Mouse (Mus musculus): ENCODE measurements at regions not wholly inside any gene's neighbourhood (a gene's known extent, or its start where the extent isn't known, plus 50 kb on each side); places are given as distances from the start of the nearest gene placed in this dataset.

GRCm38 (mm10) chr2:124718985-124719384 lies 348.9 kb upstream of the Slc24a5 start:
- no peak for DNase-seq (ENCODE audit: low read depth, low spot score)

- no peak for DNase-seq (ENCODE audit: low read depth, low spot score)
Measured at GRCm38 (mm10) chr2:124719820-124720478, 348.0 kb upstream of the Slc24a5 start.

- peak; percentile 42 for DNase-seq (ENCODE audit: low read depth, low spot score)
Measured at GRCm38 (mm10) chr2:124720593-124721445, 347.1 kb upstream of the Slc24a5 start.

GRCm38 (mm10) chr2:124724171-124724570 lies 343.8 kb upstream of the Slc24a5 start:
- no peak for DNase-seq (ENCODE audit: low read depth, low spot score)

GRCm38 (mm10) chr2:124724827-124725480 lies 343.0 kb upstream of the Slc24a5 start:
- no peak for DNase-seq (ENCODE audit: low read depth, low spot score)

- DNase-seq (ENCODE audit: low read depth, low spot score): no peak
Measured at GRCm38 (mm10) chr2:124727979-124728378, 339.9 kb upstream of the Slc24a5 start.

- DNase-seq (ENCODE audit: low read depth, low spot score): no peak
Measured at GRCm38 (mm10) chr2:124732593-124732992, 335.3 kb upstream of the Slc24a5 start.

- no peak for DNase-seq (ENCODE audit: low read depth, low spot score)
Measured at GRCm38 (mm10) chr2:124740848-124741247, 327.1 kb upstream of the Slc24a5 start.

GRCm38 (mm10) chr2:124742964-124743363 lies 325.0 kb upstream of the Slc24a5 start:
- no peak for DNase-seq (ENCODE audit: low read depth, low spot score)

GRCm38 (mm10) chr2:124745045-124745444 lies 322.9 kb upstream of the Slc24a5 start:
- no peak for DNase-seq (ENCODE audit: low read depth, low spot score)

GRCm38 (mm10) chr2:124747119-124747518 lies 320.8 kb upstream of the Slc24a5 start:
- DNase-seq (ENCODE audit: low read depth, low spot score): no peak

- no peak for DNase-seq (ENCODE audit: low read depth, low spot score)
Measured at GRCm38 (mm10) chr2:124747627-124748026, 320.3 kb upstream of the Slc24a5 start.

- DNase-seq (ENCODE audit: low read depth, low spot score): no peak
Measured at GRCm38 (mm10) chr2:124751832-124752231, 316.1 kb upstream of the Slc24a5 start.

GRCm38 (mm10) chr2:124753717-124754116 lies 314.2 kb upstream of the Slc24a5 start:
- DNase-seq (ENCODE audit: low read depth, low spot score): no peak

- DNase-seq (ENCODE audit: low read depth, low spot score): no peak
Measured at GRCm38 (mm10) chr2:124755244-124755643, 312.7 kb upstream of the Slc24a5 start.

- DNase-seq (ENCODE audit: low read depth, low spot score): no peak
Measured at GRCm38 (mm10) chr2:124758992-124759391, 308.9 kb upstream of the Slc24a5 start.

GRCm38 (mm10) chr2:124763650-124764049 lies 304.3 kb upstream of the Slc24a5 start:
- no peak for DNase-seq (ENCODE audit: low read depth, low spot score)

- no peak for DNase-seq (ENCODE audit: low read depth, low spot score)
Measured at GRCm38 (mm10) chr2:124764186-124764910, 303.6 kb upstream of the Slc24a5 start.

- no peak for DNase-seq (ENCODE audit: low read depth, low spot score)
Measured at GRCm38 (mm10) chr2:124769267-124769967, 298.5 kb upstream of the Slc24a5 start.

GRCm38 (mm10) chr2:124770028-124770427 lies 297.9 kb upstream of the Slc24a5 start:
- no peak for DNase-seq (ENCODE audit: low read depth, low spot score)

- no peak for DNase-seq (ENCODE audit: low read depth, low spot score)
Measured at GRCm38 (mm10) chr2:124772055-124772708, 295.7 kb upstream of the Slc24a5 start.
